Mouse (Mus musculus) retina, postnatal 7 days (tissue): ENCODE data around the gene Cyba.

Source experiments
- DNase-seq: peaks from one replicate; pipeline ENCODE4 v3.0.0-alpha.2; 2012; ENCODE audit warnings: low read depth, low spot score

Cyba gene

GRCm38 (mm10) chr8:122421376-122422070 lies 11.2 kb downstream of the Cyba start, which contains the start of gene Il17c:
Gene Il17c, plus strand, starts transcription at chr8:122422020.
- no peak for DNase-seq

- no peak for DNase-seq
Observed at GRCm38 (mm10) chr8:122419881-122420555, 12.7 kb downstream of the Cyba start.

- no peak for DNase-seq
Observed at GRCm38 (mm10) chr8:122415554-122415953, 17.2 kb downstream of the Cyba start.

GRCm38 (mm10) chr8:122414311-122414710 lies 18.4 kb downstream of the Cyba start:
- DNase-seq, result no peak

- no peak for DNase-seq
Observed at GRCm38 (mm10) chr8:122407678-122408077, 25.1 kb downstream of the Cyba start.

- no peak for DNase-seq
Observed at GRCm38 (mm10) chr8:122405146-122405805, 27.5 kb downstream of the Cyba start.

GRCm38 (mm10) chr8:122398186-122398585 lies 34.5 kb downstream of the Cyba start:
- no peak for DNase-seq

GRCm38 (mm10) chr8:122395291-122395690 lies 37.4 kb downstream of the Cyba start:
- no peak for DNase-seq

- DNase-seq, result no peak
Observed at GRCm38 (mm10) chr8:122393717-122394116, 39.0 kb downstream of the Cyba start.

GRCm38 (mm10) chr8:122390758-122391157 lies 42.0 kb downstream of the Cyba start:
- no peak for DNase-seq

- no peak for DNase-seq
Observed at GRCm38 (mm10) chr8:122389357-122389756, 43.4 kb downstream of the Cyba start.

- no peak for DNase-seq
Observed at GRCm38 (mm10) chr8:122383039-122383438, 49.7 kb downstream of the Cyba start.

- DNase-seq, result peak; percentile 98
Observed at GRCm38 (mm10) chr8:122376365-122377231, 56.1 kb downstream of the Cyba start, which contains the start of gene Zc3h18. Gene Zc3h18, plus strand, starts transcription at chr8:122376609.

- DNase-seq, result no peak
Observed at GRCm38 (mm10) chr8:122375751-122376364, 56.9 kb downstream of the Cyba start.

GRCm38 (mm10) chr8:122375320-122375719 lies 57.4 kb downstream of the Cyba start:
- no peak for DNase-seq
